Mouse (Mus musculus) macrophage (primary cell): ENCODE measurements around the gene Ncln. TPM values are rescaled to one million over a fixed set of nuclear protein-coding genes. Genes with fewer than 3 reads are reported as not detected.

Source experiments
- H3K27ac ChIP-seq: fragments of 350-480 bp; formaldehyde crosslinking; 2 replicates; pipeline ENCODE4 v1.9.0; 2021
- H3K36me3 ChIP-seq: fragments of 350-480 bp; formaldehyde crosslinking; 2 replicates; pipeline ENCODE4 v1.9.0; 2021; ENCODE audit errors: inconsistent target
- H3K4me3 ChIP-seq: fragments of 350-480 bp; formaldehyde crosslinking; 2 replicates; pipeline ENCODE4 v1.9.0; 2021; ENCODE audit errors: inconsistent target
- H3K79me2 ChIP-seq: fragments of 350-480 bp; formaldehyde crosslinking; 2 replicates; pipeline ENCODE4 v1.9.0; 2021; ENCODE audit errors: inconsistent target
- WGBS: methylation state at CpG from one replicate; pipeline ENCODE4 v1.1.7; 2026; ENCODE audit warnings: inconsistent platforms; ENCODE audit not compliant: missing documents; 5-methylcytosine and 5-hydroxymethylcytosine counted together
- polyA plus RNA-seq: library from polyadenylated mRNA; stranded (reverse); fragments of 250-400 nt; gene quantifications from 3 replicates; pipeline ENCODE4 v1.2.4, GENCODE M21; 2018; ENCODE audit warnings: inconsistent platforms

Ncln gene
- polyA plus RNA-seq, 1 experiment from 2014 or later = 77.1 TPM

GRCm38 (mm10) chr10:81466881-81467280 is 29.3 kb downstream of the Ncln start:
- H3K4me3 ChIP-seq = no peak overlapping the region
- no peaks in the 10 kb centered on the region for H3K36me3 ChIP-seq
- WGBS = 90% methylated on average over 14 of the region's 14 CpGs
- no peak overlapping the region for H3K27ac ChIP-seq
- no peaks in the 10 kb centered on the region for H3K79me2 ChIP-seq

- 79% methylated on average over 2 of the region's 2 CpGs for WGBS
- H3K36me3 ChIP-seq = no peaks in the 10 kb centered on the region
Measured at GRCm38 (mm10) chr10:81466066-81466465, 30.1 kb downstream of the Ncln start.

GRCm38 (mm10) chr10:81465265-81465645 is 30.9 kb downstream of the Ncln start:
- 36% methylated on average over 5 of the region's 5 CpGs for WGBS
- H3K4me3 ChIP-seq = no peak overlapping the region
- no peak overlapping the region for H3K27ac ChIP-seq
- no peaks in the 10 kb centered on the region for H3K36me3 ChIP-seq
- no peaks in the 10 kb centered on the region for H3K79me2 ChIP-seq

More at GRCm38 (mm10) chr10:81466066-81466465, 30.1 kb downstream of the Ncln start:
- no peak overlapping the region for H3K27ac ChIP-seq
- no peaks in the 10 kb centered on the region for H3K79me2 ChIP-seq
- H3K4me3 ChIP-seq = no peak overlapping the region

GRCm38 (mm10) chr10:81464405-81465264 is 31.6 kb downstream of the Ncln start:
- Histone ChIP-seq H3K79me2 (no peaks in the 10 kb centered on the region), H3K27ac (no peak overlapping the region), H3K36me3 (no peaks in the 10 kb centered on the region), H3K4me3 (no peak overlapping the region)
- WGBS = 3% methylated on average over 33 of the region's 33 CpGs

- H3K27ac ChIP-seq = no peak overlapping the region
- H3K36me3 ChIP-seq = no peaks in the 10 kb centered on the region
- H3K79me2 ChIP-seq = no peaks in the 10 kb centered on the region
- 67% methylated on average over 4 of the region's 4 CpGs for WGBS
- no peak overlapping the region for H3K4me3 ChIP-seq
Measured at GRCm38 (mm10) chr10:81463531-81463930, 32.7 kb downstream of the Ncln start.

GRCm38 (mm10) chr10:81462917-81463316 is 33.3 kb downstream of the Ncln start:
- WGBS = 90% methylated on average over 7 of the region's 7 CpGs
- H3K4me3 ChIP-seq = no peak overlapping the region
- H3K36me3 ChIP-seq = no peaks in the 10 kb centered on the region
- H3K27ac ChIP-seq = no peak overlapping the region
- no peaks in the 10 kb centered on the region for H3K79me2 ChIP-seq

GRCm38 (mm10) chr10:81462415-81462804 is 33.8 kb downstream of the Ncln start:
- no peaks in the 10 kb centered on the region for H3K36me3 ChIP-seq
- no peak overlapping the region for H3K27ac ChIP-seq
- H3K4me3 ChIP-seq = no peak overlapping the region
- 48% methylated on average over 7 of the region's 7 CpGs for WGBS
- no peaks in the 10 kb centered on the region for H3K79me2 ChIP-seq

GRCm38 (mm10) chr10:81461673-81462414 is 34.3 kb downstream of the Ncln start:
- H3K27ac ChIP-seq = no peak overlapping the region
- H3K79me2 ChIP-seq = no peaks in the 10 kb centered on the region
- no peak overlapping the region for H3K4me3 ChIP-seq
- WGBS = 15% methylated on average over 16 of the region's 16 CpGs
- H3K36me3 ChIP-seq = no peaks in the 10 kb centered on the region

- H3K27ac ChIP-seq = no peak overlapping the region
- WGBS = 39% methylated on average over 9 of the region's 11 CpGs
- H3K79me2 ChIP-seq = no peaks in the 10 kb centered on the region
- H3K4me3 ChIP-seq = no peak overlapping the region
- H3K36me3 ChIP-seq = no peaks in the 10 kb centered on the region
Measured at GRCm38 (mm10) chr10:81460951-81461350, 35.2 kb downstream of the Ncln start.

GRCm38 (mm10) chr10:81460471-81460870 is 35.7 kb downstream of the Ncln start:
- Histone ChIP-seq H3K79me2 (no peaks in the 10 kb centered on the region), H3K4me3 (no peak overlapping the region), H3K27ac (no peak overlapping the region), H3K36me3 (no peaks in the 10 kb centered on the region)
- 16% methylated on average over 20 of the region's 20 CpGs for WGBS

- Histone ChIP-seq H3K36me3 (no peaks in the 10 kb centered on the region), H3K4me3 (no peak overlapping the region), H3K27ac (no peak overlapping the region), H3K79me2 (no peaks in the 10 kb centered on the region)
- WGBS = 71% methylated on average over 17 of the region's 21 CpGs
Measured at GRCm38 (mm10) chr10:81459399-81459798, 36.8 kb downstream of the Ncln start.

GRCm38 (mm10) chr10:81458267-81458666 is 37.9 kb downstream of the Ncln start:
- Histone ChIP-seq H3K79me2 (no peaks in the 10 kb centered on the region), H3K4me3 (no peak overlapping the region), H3K27ac (no peak overlapping the region), H3K36me3 (no peaks in the 10 kb centered on the region)
- WGBS = 87% methylated on average over 6 of the region's 6 CpGs

GRCm38 (mm10) chr10:81457624-81458023 is 38.6 kb downstream of the Ncln start:
- Histone ChIP-seq H3K27ac (no peak overlapping the region), H3K79me2 (no peaks in the 10 kb centered on the region), H3K36me3 (no peaks in the 10 kb centered on the region), H3K4me3 (no peak overlapping the region)
- WGBS = 93% methylated on average over 8 of the region's 8 CpGs

- no peaks in the 10 kb centered on the region for H3K79me2 ChIP-seq
- no peaks in the 10 kb centered on the region for H3K36me3 ChIP-seq
- 31% methylated on average over 6 of the region's 12 CpGs for WGBS
- H3K27ac ChIP-seq = no peak overlapping the region
- no peak overlapping the region for H3K4me3 ChIP-seq
Measured at GRCm38 (mm10) chr10:81456983-81457563, 39.1 kb downstream of the Ncln start.
